Mouse (Mus musculus) lung, adult 2 months (tissue): ENCODE data around the gene Eed.

ENCODE experiments used
- CTCF ChIP-seq: fragments of 200-500 bp; IDR thresholded peaks from 2 replicates; pipeline ENCODE4 v1.5.1; 2011; ENCODE audit warnings: mild to moderate bottlenecking, low read length, control low read depth; ENCODE audit not compliant: insufficient read depth
- POLR2A ChIP-seq: fragments of 200-500 bp; IDR thresholded peaks from 2 replicates; pipeline ENCODE4 v1.6.1; 2011; ENCODE audit warnings: low read depth, mild to moderate bottlenecking, control low read depth, low read length, borderline replicate concordance; ENCODE audit errors: extremely low read depth

GRCm38 (mm10) chr7:89976796-89977195, 4.0 kb downstream of the Eed start:
- TF ChIP-seq POLR2A: no peak
- TF ChIP-seq CTCF: no peak
